Mouse (Mus musculus): ENCODE data around the gene Mgea5. TPM values are rescaled to one million over a fixed set of nuclear protein-coding genes. Genes with fewer than 3 reads are reported as not detected.
A peak's percentile ranks its signal among the peaks of the same experiment; 100 is the strongest.

Gene Mgea5
- polyA plus RNA-seq, 1 experiment from 2014 or later: 10.8 TPM

- Histone ChIP-seq H3K9ac (replicated peaks) (peak overlapping the region; percentile 80), H3K4me3 (ENCODE audit: low read depth, low read length) (peak overlapping the region; percentile 81), H3K4me2 (ENCODE audit: low read depth, low read length) (peak overlapping the region; percentile 95), H3K4me1 (ENCODE audit: insufficient read depth) (peaks cover 34% of the 10 kb centered on the region), H3K36me3 (replicated peaks; ENCODE audit: insufficient read depth, low read length) (peaks cover 23% of the 10 kb centered on the region), H3K27ac (ENCODE audit: low read depth) (no peak overlapping the region), H3K27me3 (ENCODE audit: insufficient read depth, low read length) (peaks cover 30% of the 10 kb centered on the region), H3K9me3 (ENCODE audit: low read length) (no peaks in the 10 kb centered on the region)
- no peak for TF ChIP-seq CTCF (IDR thresholded peaks at IDR 0.05; ENCODE audit: low read depth)
- no peak for TF ChIP-seq EP300 (IDR thresholded peaks at IDR 0.05; ENCODE audit: low read depth)
- WGBS (ENCODE audit: insufficient replicate concordance): 40% methylated on average over 9 of the region's 9 CpGs
- ATAC-seq: peak; percentile 1; the same call in 1 of the 2 replicates
- DNase-seq: no peak
Observed at GRCm38 (mm10) chr19:45748206-45748605, 35.4 kb downstream of the Mgea5 start.

GRCm38 (mm10) chr19:45747028-45747867, 36.4 kb downstream of the Mgea5 start:
- peak; percentile 91 for DNase-seq
- no peak overlapping the region for H3K4me3 ChIP-seq (ENCODE audit: low read depth, low read length)
- ATAC-seq: peak; percentile 31
- H3K4me2 ChIP-seq (ENCODE audit: low read depth, low read length): no peak overlapping the region
- no peak overlapping the region for H3K27ac ChIP-seq (ENCODE audit: low read depth)
- TF ChIP-seq EP300 (IDR thresholded peaks at IDR 0.05; ENCODE audit: low read depth) (peak; percentile 50; the same call in 1 of the 2 replicates), CTCF (IDR thresholded peaks at IDR 0.05; ENCODE audit: low read depth) (peak; percentile 93)
- 32% methylated on average over 11 of the region's 11 CpGs for WGBS (ENCODE audit: insufficient replicate concordance)
- peaks cover 13% of the 10 kb centered on the region for H3K36me3 ChIP-seq (replicated peaks; ENCODE audit: insufficient read depth, low read length)
- no peaks in the 10 kb centered on the region for H3K9me3 ChIP-seq (ENCODE audit: low read length)
- no peak overlapping the region for H3K9ac ChIP-seq (replicated peaks)
- H3K4me1 ChIP-seq (ENCODE audit: insufficient read depth): peaks cover 36% of the 10 kb centered on the region
- peaks cover 38% of the 10 kb centered on the region for H3K27me3 ChIP-seq (ENCODE audit: insufficient read depth, low read length)

GRCm38 (mm10) chr19:45746153-45747020, 37.2 kb downstream of the Mgea5 start:
- peak; percentile 35 for ATAC-seq

GRCm38 (mm10) chr19:45745344-45746152, 38.1 kb downstream of the Mgea5 start:
- Histone ChIP-seq H3K9me3 (ENCODE audit: low read length) (no peaks in the 10 kb centered on the region), H3K4me2 (ENCODE audit: low read depth, low read length) (peak overlapping the region; percentile 20), H3K36me3 (replicated peaks; ENCODE audit: insufficient read depth, low read length) (no peaks in the 10 kb centered on the region; the same call in 1 of the 2 replicates), H3K27ac (ENCODE audit: low read depth) (no peak overlapping the region), H3K4me3 (ENCODE audit: low read depth, low read length) (no peak overlapping the region), H3K9ac (replicated peaks) (no peak overlapping the region), H3K4me1 (ENCODE audit: insufficient read depth) (peaks cover 36% of the 10 kb centered on the region), H3K27me3 (ENCODE audit: insufficient read depth, low read length) (peaks cover 55% of the 10 kb centered on the region)
- no peak for DNase-seq
- ATAC-seq: no peak
- WGBS (ENCODE audit: insufficient replicate concordance): 6% methylated on average over 32 of the region's 32 CpGs
- TF ChIP-seq EP300 (IDR thresholded peaks at IDR 0.05; ENCODE audit: low read depth) (no peak), CTCF (IDR thresholded peaks at IDR 0.05; ENCODE audit: low read depth) (no peak)

More at GRCm38 (mm10) chr19:45746153-45747020, 37.2 kb downstream of the Mgea5 start:
- peak; percentile 86 for DNase-seq
- Histone ChIP-seq H3K27me3 (ENCODE audit: insufficient read depth, low read length) (peaks cover 46% of the 10 kb centered on the region), H3K27ac (ENCODE audit: low read depth) (no peak overlapping the region), H3K4me2 (ENCODE audit: low read depth, low read length) (peak overlapping the region; percentile 20), H3K9me3 (ENCODE audit: low read length) (no peaks in the 10 kb centered on the region), H3K36me3 (replicated peaks; ENCODE audit: insufficient read depth, low read length) (peaks cover 5% of the 10 kb centered on the region), H3K4me1 (ENCODE audit: insufficient read depth) (peaks cover 36% of the 10 kb centered on the region), H3K4me3 (ENCODE audit: low read depth, low read length) (no peak overlapping the region), H3K9ac (replicated peaks) (no peak overlapping the region)
- WGBS (ENCODE audit: insufficient replicate concordance): 10% methylated on average over 29 of the region's 29 CpGs
- peak; percentile 94 for TF ChIP-seq CTCF (IDR thresholded peaks at IDR 0.05; ENCODE audit: low read depth)
- TF ChIP-seq EP300 (IDR thresholded peaks at IDR 0.05; ENCODE audit: low read depth): no peak

DNA sequence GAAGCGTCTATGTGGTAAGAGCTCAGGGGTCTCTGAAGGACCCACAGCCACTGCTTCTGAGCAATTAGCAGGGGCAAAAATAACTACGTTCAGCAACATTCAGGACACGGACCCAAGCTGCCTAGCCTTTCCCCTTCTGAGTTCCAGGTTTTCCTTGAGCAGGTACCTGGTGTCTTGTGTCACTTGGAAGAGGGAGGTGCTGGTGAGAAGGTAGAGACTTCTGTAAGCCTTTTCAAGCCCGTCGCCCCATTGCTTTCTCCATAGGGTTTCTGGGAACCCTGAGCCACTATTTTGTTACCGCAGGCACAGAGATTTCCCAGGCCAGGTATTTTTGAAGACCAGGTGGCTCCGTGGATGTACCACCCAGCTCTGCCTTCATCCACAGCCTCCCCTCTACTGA, 40.0 kb downstream of the Mgea5 start:
- ATAC-seq (no peak), DNase-seq (no peak)
- H3K9ac ChIP-seq (replicated peaks): no peak overlapping the region
- H3K4me2 ChIP-seq (ENCODE audit: low read depth, low read length): no peak overlapping the region
- H3K27me3 ChIP-seq (ENCODE audit: insufficient read depth, low read length): peaks cover 72% of the 10 kb centered on the region
- no peak overlapping the region for H3K27ac ChIP-seq (ENCODE audit: low read depth)
- H3K9me3 ChIP-seq (ENCODE audit: low read length): no peaks in the 10 kb centered on the region
- no peaks in the 10 kb centered on the region for H3K36me3 ChIP-seq (replicated peaks; ENCODE audit: insufficient read depth, low read length)
- TF ChIP-seq EP300 (IDR thresholded peaks at IDR 0.05; ENCODE audit: low read depth) (no peak), CTCF (IDR thresholded peaks at IDR 0.05; ENCODE audit: low read depth) (no peak)
- WGBS (ENCODE audit: insufficient replicate concordance): 30% methylated on average over 7 of the region's 7 CpGs
- H3K4me1 ChIP-seq (ENCODE audit: insufficient read depth): peaks cover 29% of the 10 kb centered on the region
- H3K4me3 ChIP-seq (ENCODE audit: low read depth, low read length): no peak overlapping the region
